Mouse (Mus musculus) monocyte, adult 5-6 weeks (primary cell): Measurements from ENCODE around the gene Kansl1l. TPM values are rescaled to one million over a fixed set of nuclear protein-coding genes. Genes with fewer than 3 reads are reported as not detected.

Experiments
- total RNA-seq: library from RNA; stranded (forward); fragments of 200-1000, 200-491, 200-594 nt; gene quantifications from 3 replicates; pipeline ENCODE4 v1.2.3, GENCODE M21; 2017

Gene Kansl1l
- total RNA-seq, 1 experiment from 2014 or later, result 15.6 TPM

Other genes with a start within 250 kb of the Kansl1l start
- 39.6 to 60.5 TPM (median 46.8 TPM) in 3 replicates for gene Rpe, start 116.7 kb downstream of the Kansl1l start, total RNA-seq
- gene Acadl, start 45.7 kb upstream of the Kansl1l start, total RNA-seq, result 28.7 to 44.7 TPM (median 42.2 TPM) in 3 replicates
- not detected in 3 replicates for gene Myl1, start 127.8 kb upstream of the Kansl1l start, total RNA-seq
- 15.7 to 19.4 TPM (median 16.9 TPM) in 3 replicates for gene Lancl1, start 221.3 kb upstream of the Kansl1l start, total RNA-seq